Mouse (Mus musculus): ENCODE measurements at regions not wholly inside any gene's neighbourhood (a gene's known extent, or its start where the extent isn't known, plus 50 kb on each side); places are given as distances from the start of the nearest gene placed in this dataset.
"Not testable (repeated sequence)": the region's sequence is repeated elsewhere in the genome, so short reads cannot be mapped to it uniquely, and the experiment has no call there.

DNA sequence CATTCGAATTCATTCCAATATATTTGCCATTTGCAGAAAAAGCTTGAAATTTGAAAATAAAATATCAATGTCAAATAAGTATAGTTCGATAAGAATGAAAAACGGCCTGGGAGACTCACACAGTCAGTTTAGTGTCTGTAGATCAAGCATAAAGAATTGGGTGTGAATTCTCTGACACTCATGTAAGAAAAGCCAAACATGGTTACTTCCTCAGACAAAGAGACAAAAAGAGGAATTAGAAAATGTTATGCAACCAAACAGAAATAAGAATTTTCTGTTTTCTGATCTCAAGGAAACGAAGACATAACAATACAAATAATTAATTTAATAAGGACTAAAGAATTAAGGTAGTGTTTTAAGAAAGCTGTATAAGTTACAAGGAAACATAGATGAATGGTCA lies 113.7 kb upstream of the Egfr start:
- DNase-seq (ENCODE audit: low spot score in 2 of 2), result no peak

DNA sequence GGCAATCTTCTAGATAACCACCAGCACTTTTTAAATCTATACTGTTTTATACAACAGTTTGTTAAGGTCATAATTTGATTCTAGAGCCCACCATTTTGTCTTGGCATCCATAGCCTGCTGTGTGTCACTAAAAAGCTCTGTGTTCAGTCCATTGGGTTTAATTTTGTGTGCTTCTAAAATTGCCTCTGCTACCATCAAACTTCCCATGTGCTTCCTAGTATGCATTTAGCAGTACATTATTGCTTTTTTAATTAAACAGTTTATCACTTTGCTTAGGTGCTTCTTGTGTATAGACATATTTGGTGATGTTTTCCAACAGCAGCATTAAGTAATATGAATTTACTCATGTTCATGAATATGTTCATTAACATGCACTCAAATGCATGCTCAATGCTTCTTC lies 102.4 kb upstream of the Egfr start:
- no peak for DNase-seq (ENCODE audit: low spot score in 2 of 2)

GRCm38 (mm10) chr11:16663806-16664205 lies 88.2 kb upstream of the Egfr start:
- DNase-seq (ENCODE audit: low spot score in 2 of 2), result no peak

- DNase-seq (ENCODE audit: low spot score in 2 of 2), result no peak
These were observed 82.4 kb upstream of the Egfr start for GRCm38 (mm10) chr11:16669453-16670251.

GRCm38 (mm10) chr11:16670282-16670681 lies 81.7 kb upstream of the Egfr start:
- DNase-seq (ENCODE audit: low spot score in 2 of 2), result no peak

DNA sequence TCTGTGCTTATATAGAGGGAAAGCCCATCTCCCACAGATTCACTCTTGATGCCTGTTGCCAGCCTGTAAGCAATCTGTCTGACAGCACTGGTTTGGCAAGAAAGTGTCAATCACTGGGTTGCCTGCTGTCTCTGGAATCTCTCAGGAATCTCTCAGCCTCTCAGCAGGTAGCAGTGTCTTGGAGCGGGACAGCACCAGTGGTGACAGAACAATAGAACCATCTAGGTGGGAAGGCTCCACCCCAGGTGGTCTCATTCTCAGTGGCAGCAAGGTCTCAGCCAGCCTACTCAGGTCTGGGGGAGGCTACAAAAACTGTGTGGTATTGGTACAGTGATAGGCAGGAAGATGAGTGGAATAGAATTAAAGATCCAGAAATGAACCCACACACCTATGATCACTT lies 76.1 kb upstream of the Egfr start:
- DNase-seq (ENCODE audit: low spot score in 2 of 2), result not testable (repeated sequence)

- no peak for DNase-seq (ENCODE audit: low spot score in 2 of 2)
These were observed 68.5 kb upstream of the Egfr start for GRCm38 (mm10) chr11:16683538-16683937.

GRCm38 (mm10) chr11:16695596-16695995 lies 56.4 kb upstream of the Egfr start:
- no peak for DNase-seq (ENCODE audit: low spot score in 2 of 2)

GRCm38 (mm10) chr11:16696787-16697186 lies 55.2 kb upstream of the Egfr start:
- no peak for DNase-seq (ENCODE audit: low spot score in 2 of 2)

GRCm38 (mm10) chr11:16701826-16702225 lies 50.2 kb upstream of the Egfr start:
- DNase-seq (ENCODE audit: low spot score in 2 of 2), result no peak

Measured in right cerebral cortex, postnatal 36 days (tissue).